Mouse (Mus musculus): Measurements from ENCODE around the gene Plekhh2. TPM values are rescaled to one million over a fixed set of nuclear protein-coding genes. Genes with fewer than 3 reads are reported as not detected.

Plekhh2 gene
- polyA plus RNA-seq, 1 experiment from 2014 or later = 1.2 TPM

DNA sequence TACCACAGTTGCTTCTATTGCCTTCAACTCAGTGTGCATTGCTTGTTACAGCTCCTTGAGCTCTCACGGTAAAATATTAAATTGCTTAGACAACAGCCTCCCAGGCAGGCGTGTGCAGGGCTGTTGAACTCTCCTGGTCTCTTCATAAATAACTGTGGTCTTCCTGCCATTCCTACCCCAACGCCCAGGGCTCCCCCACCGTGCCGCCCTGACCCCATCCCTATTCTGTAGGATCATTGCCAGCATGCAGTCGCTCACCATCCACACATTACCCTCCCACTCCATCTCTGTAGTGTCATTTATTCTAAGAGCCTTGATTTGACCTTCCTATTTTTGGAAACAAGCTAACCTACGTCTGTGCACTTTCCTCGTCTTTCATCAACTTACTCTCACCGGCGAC is 153.4 kb downstream of the Plekhh2 start:
- no peaks in the 10 kb centered on the region for H3K9me3 ChIP-seq (ENCODE audit: control insufficient read depth, low read length)
- no peak overlapping the region for H3K9ac ChIP-seq (ENCODE audit: low read depth, low read length)
- H3K36me3 ChIP-seq (ENCODE audit: control insufficient read depth, insufficient read depth, low read length) = no peaks in the 10 kb centered on the region
- H3K4me3 ChIP-seq (ENCODE audit: low read length) = no peak overlapping the region
- H3K27me3 ChIP-seq (replicated peaks; ENCODE audit: control insufficient read depth, insufficient read depth, low read length) = no peaks in the 10 kb centered on the region
- ATAC-seq = no peak
- WGBS = 37% methylated on average over 10 of the region's 10 CpGs
- no peak overlapping the region for H3K27ac ChIP-seq (ENCODE audit: low read depth, low read length)
- no peak overlapping the region for H3K4me2 ChIP-seq (ENCODE audit: low read length)
- no peaks in the 10 kb centered on the region for H3K4me1 ChIP-seq (ENCODE audit: control insufficient read depth, insufficient read depth, low read depth, low read length)

DNA sequence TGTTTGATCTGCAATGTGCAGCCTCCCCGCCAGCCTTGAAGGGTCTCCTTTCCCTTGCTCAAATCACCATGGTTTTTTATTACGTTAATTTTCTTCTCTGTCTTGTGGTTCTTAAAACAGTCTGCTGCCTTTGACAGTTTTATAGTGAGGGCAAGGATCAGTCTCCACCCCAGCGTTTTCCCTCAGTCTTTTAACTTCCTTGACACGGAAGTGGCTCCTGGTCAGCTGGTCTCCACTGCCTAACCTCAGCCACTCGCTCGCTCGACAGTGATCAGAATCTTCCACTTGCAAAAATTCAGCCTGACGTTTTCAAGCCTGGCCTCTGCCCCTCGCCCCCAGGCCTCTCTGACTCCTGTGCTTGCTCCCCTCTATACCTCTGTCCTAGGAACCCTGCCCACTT is 154.0 kb downstream of the Plekhh2 start:
- H3K9ac ChIP-seq (ENCODE audit: low read depth, low read length) = no peak overlapping the region
- no peaks in the 10 kb centered on the region for H3K36me3 ChIP-seq (ENCODE audit: control insufficient read depth, insufficient read depth, low read length)
- no peaks in the 10 kb centered on the region for H3K4me1 ChIP-seq (ENCODE audit: control insufficient read depth, insufficient read depth, low read depth, low read length)
- H3K4me2 ChIP-seq (ENCODE audit: low read length) = no peak overlapping the region
- no peak overlapping the region for H3K27ac ChIP-seq (ENCODE audit: low read depth, low read length)
- WGBS = 47% methylated on average over 9 of the region's 9 CpGs
- no peaks in the 10 kb centered on the region for H3K9me3 ChIP-seq (ENCODE audit: control insufficient read depth, low read length)
- no peaks in the 10 kb centered on the region for H3K27me3 ChIP-seq (replicated peaks; ENCODE audit: control insufficient read depth, insufficient read depth, low read length)
- no peak overlapping the region for H3K4me3 ChIP-seq (ENCODE audit: low read length)
- no peak for ATAC-seq

DNA sequence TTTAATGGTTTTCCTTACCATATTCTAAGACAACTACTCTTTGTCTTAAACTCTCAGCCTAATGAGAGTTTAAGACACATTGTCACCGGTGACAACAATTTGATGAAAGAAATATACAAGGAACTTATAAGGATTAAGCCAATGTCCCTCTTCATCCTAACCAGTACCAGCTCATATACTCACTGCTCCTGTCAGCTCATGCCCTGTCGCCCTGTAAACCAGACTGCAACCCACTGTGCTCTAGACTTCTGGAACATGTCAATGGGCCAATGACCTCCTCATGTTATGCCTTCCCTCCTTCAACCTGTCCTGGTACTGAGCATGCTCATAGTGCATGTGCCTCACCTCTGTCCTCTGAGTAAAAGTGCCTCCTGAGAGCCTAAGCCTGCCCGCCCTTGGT is 156.2 kb downstream of the Plekhh2 start:
- no peak overlapping the region for H3K27ac ChIP-seq (ENCODE audit: low read depth, low read length)
- H3K4me2 ChIP-seq (ENCODE audit: low read length) = no peak overlapping the region
- no peak for ATAC-seq
- H3K9ac ChIP-seq (ENCODE audit: low read depth, low read length) = no peak overlapping the region
- WGBS = 89% methylated on average over 3 of the region's 3 CpGs
- no peak overlapping the region for H3K4me3 ChIP-seq (ENCODE audit: low read length)
- H3K27me3 ChIP-seq (replicated peaks; ENCODE audit: control insufficient read depth, insufficient read depth, low read length) = no peaks in the 10 kb centered on the region
- no peaks in the 10 kb centered on the region for H3K9me3 ChIP-seq (ENCODE audit: control insufficient read depth, low read length)
- no peaks in the 10 kb centered on the region for H3K36me3 ChIP-seq (ENCODE audit: control insufficient read depth, insufficient read depth, low read length)
- no peaks in the 10 kb centered on the region for H3K4me1 ChIP-seq (ENCODE audit: control insufficient read depth, insufficient read depth, low read depth, low read length)

Other genes with a start within 250 kb of the Plekhh2 start
- 5.1 and 6.8 TPM in 2 replicates for gene Thada, start 45.7 kb upstream of the Plekhh2 start, polyA plus RNA-seq (2015; fragmentation: Nextera tagmentation; extraction: Ambion mirVana)
- gene Dync2li1, start 114.6 kb downstream of the Plekhh2 start, polyA plus RNA-seq (2015; fragmentation: Nextera tagmentation; extraction: Ambion mirVana) = 39.0 and 40.0 TPM in 2 replicates
- gene Abcg8, start 164.4 kb downstream of the Plekhh2 start, polyA plus RNA-seq (2015; fragmentation: Nextera tagmentation; extraction: Ambion mirVana) = 0.04 and 0.06 TPM in 2 replicates
- gene Abcg5, start 171.1 kb downstream of the Plekhh2 start, polyA plus RNA-seq (2015; fragmentation: Nextera tagmentation; extraction: Ambion mirVana) = 1.8 and 2.3 TPM in 2 replicates

All from hindbrain, embryonic 16.5 days (tissue).